Mouse (Mus musculus): ENCODE measurements around the gene Nrk.

DNA sequence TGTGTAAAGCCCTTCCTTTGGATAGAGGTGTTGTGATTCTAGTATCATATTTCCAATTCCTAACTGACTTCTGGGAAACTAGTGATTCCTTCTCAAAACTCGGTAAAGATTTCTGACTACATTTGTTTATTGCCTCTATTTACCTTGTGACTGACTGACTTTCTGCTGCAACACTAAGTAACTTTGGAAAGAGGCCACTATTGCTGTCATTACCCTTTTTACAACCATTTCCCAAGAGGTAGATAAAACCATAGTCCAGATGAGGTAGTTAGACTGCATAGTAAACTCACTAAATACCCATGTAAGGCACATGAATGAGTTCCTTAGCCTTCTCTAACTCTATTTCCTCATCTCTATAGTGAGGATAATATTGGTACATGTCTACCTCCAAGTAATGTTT is 126.9 kb downstream of the Nrk start:
- TF ChIP-seq CTCF (IDR thresholded peaks at IDR 0.05; ENCODE audit: low read depth, low read length), result no peak
- no peak for TF ChIP-seq POLR2A (IDR thresholded peaks at IDR 0.05; ENCODE audit: borderline replicate concordance, low read depth, low read length)

Measured in bone marrow macrophage, adult 2 months (primary cell).